Mouse (Mus musculus): ENCODE results near the gene 9930022D16Rik. TPM values are rescaled to one million over a fixed set of nuclear protein-coding genes. Genes with fewer than 3 reads are reported as not detected.

The 9930022D16Rik gene
- polyA plus RNA-seq, 1 experiment from 2014 or later, result not detected

DNA sequence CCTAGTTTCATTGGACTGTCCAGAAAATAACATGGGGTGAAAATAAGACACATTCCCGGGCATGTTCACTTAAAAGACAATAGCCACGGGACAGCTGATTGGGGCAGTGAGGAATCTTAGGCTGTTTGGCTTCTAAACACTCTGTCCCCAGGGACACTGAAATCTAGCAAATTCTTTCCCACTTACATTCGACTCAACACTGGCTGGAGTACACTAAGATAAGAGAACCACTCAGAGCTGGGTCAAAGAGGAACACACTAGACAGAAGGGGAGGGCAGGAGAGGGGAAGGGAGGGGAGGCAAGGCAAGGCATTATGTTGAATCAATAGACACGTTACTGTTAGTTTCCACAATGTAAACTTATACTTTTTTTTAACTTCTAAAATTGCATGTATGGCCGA is 46.9 kb downstream of the 9930022D16Rik start:
- Histone ChIP-seq H3K4me2 (no peak overlapping the region), H3K9ac (no peak overlapping the region), H3K4me1 (no peaks in the 10 kb centered on the region), H3K9me3 (no peaks in the 10 kb centered on the region), H3K27me3 (no peaks in the 10 kb centered on the region), H3K36me3 (no peaks in the 10 kb centered on the region), H3K27ac (no peak overlapping the region), H3K4me3 (no peak overlapping the region)
- 30% methylated on average over 5 of the region's 5 CpGs for WGBS
- no peak for ATAC-seq (ENCODE audit: borderline replicate concordance, extremely low read depth, low FRiP score, low TSS enrichment)

DNA sequence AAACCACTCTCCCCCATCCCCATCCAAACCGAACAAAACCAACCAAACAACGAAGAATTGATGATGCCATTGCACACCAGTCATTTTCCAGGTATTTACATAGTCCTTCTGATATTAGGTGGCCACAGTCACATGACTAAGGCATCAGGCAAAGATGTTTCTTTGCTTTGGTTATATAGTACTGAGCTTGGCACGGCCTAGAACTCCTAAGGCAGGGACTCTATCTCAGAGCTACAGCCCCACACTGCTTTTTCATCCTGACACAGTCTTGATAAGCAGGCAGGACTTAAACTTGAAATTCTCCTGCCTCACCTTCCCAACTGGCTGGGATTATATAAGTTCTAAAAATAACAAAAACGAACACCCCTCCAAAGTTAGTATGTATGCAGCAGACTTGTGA is 51.4 kb downstream of the 9930022D16Rik start:
- H3K4me1 ChIP-seq, result peaks cover 12% of the 10 kb centered on the region; the same call in 1 of the 2 replicates
- no peaks in the 10 kb centered on the region for H3K27me3 ChIP-seq
- WGBS, result 83% methylated on average over 4 of the region's 4 CpGs
- no peak for ATAC-seq (ENCODE audit: borderline replicate concordance, extremely low read depth, low FRiP score, low TSS enrichment)
- no peaks in the 10 kb centered on the region for H3K36me3 ChIP-seq
- H3K9ac ChIP-seq, result no peak overlapping the region
- H3K27ac ChIP-seq, result no peak overlapping the region
- no peaks in the 10 kb centered on the region for H3K9me3 ChIP-seq
- no peak overlapping the region for H3K4me2 ChIP-seq
- no peak overlapping the region for H3K4me3 ChIP-seq

DNA sequence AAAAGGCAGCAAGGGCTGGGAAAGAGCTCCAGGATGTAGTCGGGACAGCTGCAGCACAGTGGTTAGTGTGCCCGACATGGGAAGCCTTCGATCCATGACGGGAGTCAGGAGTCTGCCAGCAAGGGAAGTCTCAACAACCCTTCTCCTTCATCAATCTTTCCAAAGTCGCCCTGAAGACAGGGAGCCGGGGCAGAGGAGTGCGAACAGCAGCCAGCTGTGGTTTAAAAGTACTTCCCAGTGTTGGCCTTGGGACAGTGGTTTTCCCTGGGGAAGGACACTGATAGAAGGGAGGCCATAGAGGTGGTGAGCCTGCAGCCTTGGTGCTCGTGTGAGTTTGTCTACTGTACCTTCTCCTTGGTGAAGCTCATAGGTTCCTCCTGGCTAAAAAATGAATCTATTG is 53.3 kb downstream of the 9930022D16Rik start:
- 31% methylated on average over 8 of the region's 8 CpGs for WGBS
- no peaks in the 10 kb centered on the region for H3K27me3 ChIP-seq
- H3K4me3 ChIP-seq, result no peak overlapping the region
- H3K9ac ChIP-seq, result no peak overlapping the region
- no peaks in the 10 kb centered on the region for H3K36me3 ChIP-seq
- no peak for ATAC-seq (ENCODE audit: borderline replicate concordance, extremely low read depth, low FRiP score, low TSS enrichment)
- H3K27ac ChIP-seq, result no peak overlapping the region
- H3K4me1 ChIP-seq, result peaks cover 17% of the 10 kb centered on the region; the same call in 1 of the 2 replicates
- no peaks in the 10 kb centered on the region for H3K9me3 ChIP-seq
- no peak overlapping the region for H3K4me2 ChIP-seq

DNA sequence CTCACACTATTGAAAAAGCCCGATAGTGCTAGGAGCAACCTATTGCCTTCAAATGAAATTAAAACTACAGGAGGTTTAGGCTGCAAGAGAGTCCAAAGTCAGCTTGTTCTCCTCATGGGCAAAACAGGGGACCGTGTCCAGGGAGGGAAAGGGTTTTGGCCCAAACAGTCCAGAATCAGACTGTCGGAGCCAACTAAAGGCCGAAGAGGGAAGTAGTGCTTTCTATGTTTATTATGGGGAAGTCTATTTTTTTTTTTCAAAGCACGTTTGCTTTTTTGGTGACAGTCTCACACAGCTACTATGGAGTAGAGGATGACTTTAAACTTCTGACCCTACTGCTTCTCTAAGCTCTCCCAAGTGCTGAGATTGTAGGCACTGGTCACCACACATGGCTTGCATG is 54.4 kb downstream of the 9930022D16Rik start:
- ATAC-seq (ENCODE audit: borderline replicate concordance, extremely low read depth, low FRiP score, low TSS enrichment), result no peak
- Histone ChIP-seq H3K4me1 (peaks cover 20% of the 10 kb centered on the region; the same call in 1 of the 2 replicates), H3K4me3 (no peak overlapping the region), H3K9ac (no peak overlapping the region), H3K27me3 (no peaks in the 10 kb centered on the region), H3K27ac (no peak overlapping the region), H3K4me2 (no peak overlapping the region), H3K36me3 (no peaks in the 10 kb centered on the region), H3K9me3 (no peaks in the 10 kb centered on the region)
- 52% methylated on average over 5 of the region's 5 CpGs for WGBS

Small RNA genes within 50 kb of the gene (microRNA-seq; reads per million reads assigned to microRNA genes)
- not detected for gene Gm25540

Other genes with a start within 250 kb of the 9930022D16Rik start
- gene Rgs9, start 115.8 kb upstream of the 9930022D16Rik start, polyA plus RNA-seq (2015; fragmentation: Nextera tagmentation; extraction: Ambion mirVana), result 1.3 and 1.7 TPM in 2 replicates
- gene Gna13, start 51.1 kb upstream of the 9930022D16Rik start, polyA plus RNA-seq (2015; fragmentation: Nextera tagmentation; extraction: Ambion mirVana), result 25.5 and 27.8 TPM in 2 replicates
- 41.4 and 44.2 TPM in 2 replicates for gene Amz2, start 12.0 kb downstream of the 9930022D16Rik start, polyA plus RNA-seq (2015; fragmentation: Nextera tagmentation; extraction: Ambion mirVana)
- gene Arsg, start 59.5 kb downstream of the 9930022D16Rik start, polyA plus RNA-seq (2015; fragmentation: Nextera tagmentation; extraction: Ambion mirVana), result 4.2 TPM in 2 replicates
- gene Slc16a6, start 59.7 kb downstream of the 9930022D16Rik start, polyA plus RNA-seq (2015; fragmentation: Nextera tagmentation; extraction: Ambion mirVana), result 4.4 and 4.6 TPM in 2 replicates
- gene Wipi1, start 198.1 kb downstream of the 9930022D16Rik start, polyA plus RNA-seq (2015; fragmentation: Nextera tagmentation; extraction: Ambion mirVana), result 42.1 and 44.6 TPM in 2 replicates
- 388 and 400 TPM in 2 replicates for gene Prkar1a, start 235.5 kb downstream of the 9930022D16Rik start, polyA plus RNA-seq (2015; fragmentation: Nextera tagmentation; extraction: Ambion mirVana)

Data from lung, embryonic 15.5 days (tissue).